In the genomic region with DNA sequence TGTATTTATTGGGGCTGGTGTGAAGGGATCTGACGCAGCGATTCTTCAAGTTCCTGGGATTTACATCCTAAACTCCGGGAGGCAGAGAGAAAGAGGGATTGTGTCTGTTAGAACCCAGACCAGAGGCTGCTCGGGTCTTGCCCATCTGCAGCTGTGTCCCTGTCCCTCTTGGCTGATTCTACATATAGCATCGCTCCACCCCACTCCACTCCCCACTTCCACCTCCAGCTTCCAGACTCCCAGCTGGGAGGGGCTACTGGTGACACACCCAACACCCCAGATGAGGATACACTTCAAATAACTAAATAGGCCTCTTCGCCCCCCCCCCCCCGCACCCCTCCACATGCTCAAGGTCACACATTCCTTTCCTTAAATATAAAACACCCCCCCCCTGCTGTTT, we compare ENCODE assay signal across 21 mouse cellular contexts.
DNase-seq lines count a peak whose midpoint lies in the region; ATAC-seq and TF ChIP-seq lines count a peak whose summit lies in the region.
"Had no signal": no experiment of that assay in that cellular context is flagged by ENCODE, and none has a peak within 500 bp of the region (broad histone marks: within the 10 kb centered on the region; RNA-seq: fewer than 3 reads in every experiment).

No protein-coding gene starts in this region.

- H3K4me2 ChIP-seq in heart, embryonic 11.5 days, result no peak overlapping the region
- H3K4me2 ChIP-seq in heart, embryonic 12.5 days, result no peak overlapping the region
- H3K4me2 ChIP-seq in heart, postnatal 0 days (ENCODE audit: low read depth, low read length), result no peak overlapping the region
- peak overlapping the region; percentile 6; the same call in 1 of the 2 replicates for H3K4me2 ChIP-seq in limb, embryonic 12.5 days
- H3K4me2 ChIP-seq in hindbrain, embryonic 11.5 days (replicated peaks; ENCODE audit: low read depth, low read length), result no peak overlapping the region
- H3K4me2 ChIP-seq: forebrain, embryonic 12.5 days; hindbrain, embryonic 12.5 days had no signal

- 0 out of 2 replicates have a peak, but pooled peaks have one; percentile 35 for ATAC-seq in heart, embryonic 11.5 days (replicated peaks; ENCODE audit: insufficient number of reproducible peaks, low FRiP score, low TSS enrichment)
- ATAC-seq in heart, embryonic 12.5 days (ENCODE audit: insufficient number of reproducible peaks, low FRiP score), result no peak
- peak; percentile 39 for ATAC-seq in heart, postnatal 0 days (ENCODE audit: insufficient read depth, low read depth)
- peak; percentile 31; the same call in 1 of the 2 replicates for ATAC-seq in limb, embryonic 12.5 days (ENCODE audit: insufficient number of reproducible peaks, insufficient read depth, low FRiP score, low TSS enrichment, low read depth)
- ATAC-seq in hindbrain, embryonic 11.5 days (ENCODE audit: low FRiP score), result no peak
- ATAC-seq: forebrain, embryonic 16.5 days; hindbrain, embryonic 16.5 days; inflammation-experienced regulatory T-cells, adult 6 months; Patski had no signal

- WGBS in heart, embryonic 11.5 days (ENCODE audit: insufficient replicate concordance), result 53% methylated on average over 7 of the region's 7 CpGs
- 39% methylated on average over 7 of the region's 7 CpGs for WGBS in heart, embryonic 12.5 days
- 55% methylated on average over 7 of the region's 7 CpGs for WGBS in heart, postnatal 0 days
- 36% methylated on average over 7 of the region's 7 CpGs for WGBS in limb, embryonic 12.5 days
- WGBS in hindbrain, embryonic 11.5 days, result 67% methylated on average over 7 of the region's 7 CpGs

- TF ChIP-seq CTCF in heart, postnatal 0 days (IDR thresholded peaks at IDR 0.05; ENCODE audit: low read depth), result no peak

- H3K4me3 ChIP-seq in heart, embryonic 11.5 days (ENCODE audit: low read depth, low read length), result no peak overlapping the region
- no peak overlapping the region for H3K4me3 ChIP-seq in heart, embryonic 12.5 days
- H3K4me3 ChIP-seq in heart, postnatal 0 days (ENCODE audit: low read depth, low read length), result no peak overlapping the region
- no peak overlapping the region for H3K4me3 ChIP-seq in limb, embryonic 12.5 days (replicated peaks)
- no peak overlapping the region for H3K4me3 ChIP-seq in hindbrain, embryonic 11.5 days (ENCODE audit: low read depth, low read length)
- H3K4me3 ChIP-seq: forebrain, embryonic 12.5 days; hindbrain, embryonic 12.5 days had no signal

- H3K27ac ChIP-seq in heart, embryonic 11.5 days (ENCODE audit: low read depth, low read length), result no peak overlapping the region
- H3K27ac ChIP-seq in heart, embryonic 12.5 days (ENCODE audit: poor library complexity, severe bottlenecking), result no peak overlapping the region
- no peak overlapping the region for H3K27ac ChIP-seq in heart, postnatal 0 days (ENCODE audit: low read depth)
- H3K27ac ChIP-seq in limb, embryonic 12.5 days, result no peak overlapping the region
- H3K27ac ChIP-seq in hindbrain, embryonic 11.5 days (ENCODE audit: low read depth, low read length), result no peak overlapping the region
- H3K27ac ChIP-seq: forebrain, embryonic 12.5 days; hindbrain, embryonic 12.5 days had no signal

- DNase-seq in heart, postnatal 0 days (ENCODE audit: low spot score), result no peak
- DNase-seq in heart, postnatal 14 days, result no peak
- peak; percentile 11 for DNase-seq in ES-CJ7 (ENCODE audit: low read depth, low spot score)
- DNase-seq in right cerebral cortex, adult 2 months (ENCODE audit: low spot score in 2 of 2), result no peak
- DNase-seq in hindbrain, embryonic 11.5 days (ENCODE audit: low spot score), result no peak
- DNase-seq: adrenal gland, adult 2 months; adrenal gland, postnatal 36 days; cerebellum, adult 2 months; cerebellum, postnatal 10 days; gastrocnemius, postnatal 10 days; heart, postnatal 36 days; kidney, adult 11 months had no signal

- no peak overlapping the region for H3K9ac ChIP-seq in heart, embryonic 11.5 days (ENCODE audit: low read depth, low read length)
- no peak overlapping the region for H3K9ac ChIP-seq in heart, embryonic 12.5 days
- no peak overlapping the region for H3K9ac ChIP-seq in heart, postnatal 0 days (replicated peaks; ENCODE audit: low read depth, low read length)
- H3K9ac ChIP-seq in limb, embryonic 12.5 days (replicated peaks), result no peak overlapping the region
- no peak overlapping the region for H3K9ac ChIP-seq in hindbrain, embryonic 11.5 days (ENCODE audit: low read depth, low read length)
- H3K9ac ChIP-seq: forebrain, embryonic 12.5 days; hindbrain, embryonic 12.5 days had no signal

- no peaks in the 10 kb centered on the region for H3K36me3 ChIP-seq in heart, embryonic 11.5 days (ENCODE audit: control insufficient read depth, insufficient read depth, low read length)
- H3K36me3 ChIP-seq in heart, embryonic 12.5 days, result no peaks in the 10 kb centered on the region
- H3K36me3 ChIP-seq in heart, postnatal 0 days (replicated peaks; ENCODE audit: control insufficient read depth, insufficient read depth, low read length), result no peaks in the 10 kb centered on the region
- no peaks in the 10 kb centered on the region for H3K36me3 ChIP-seq in limb, embryonic 12.5 days
- no peaks in the 10 kb centered on the region for H3K36me3 ChIP-seq in hindbrain, embryonic 11.5 days (ENCODE audit: control insufficient read depth, insufficient read depth, low read length)
- H3K36me3 ChIP-seq: forebrain, embryonic 12.5 days; hindbrain, embryonic 12.5 days had no signal

- no peak for TF ChIP-seq EP300 in heart, postnatal 0 days (IDR thresholded peaks at IDR 0.05; ENCODE audit: low read depth)

- no peaks in the 10 kb centered on the region for H3K27me3 ChIP-seq in heart, embryonic 11.5 days (ENCODE audit: control insufficient read depth, insufficient read depth, low read length)
- no peaks in the 10 kb centered on the region for H3K27me3 ChIP-seq in heart, embryonic 12.5 days (replicated peaks)
- H3K27me3 ChIP-seq in heart, postnatal 0 days (ENCODE audit: control insufficient read depth, insufficient read depth, low read length), result no peaks in the 10 kb centered on the region
- peaks cover 6% of the 10 kb centered on the region; the same call in 1 of the 2 replicates for H3K27me3 ChIP-seq in limb, embryonic 12.5 days
- no peaks in the 10 kb centered on the region for H3K27me3 ChIP-seq in hindbrain, embryonic 11.5 days (ENCODE audit: control insufficient read depth, insufficient read depth, low read length)
- H3K27me3 ChIP-seq: hindbrain, embryonic 12.5 days; Patski had no signal

- intact Hi-C loops in heart, postnatal 14 days (cut with DNase I), result no loop called here

- H3K9me3 ChIP-seq in heart, embryonic 11.5 days (replicated peaks; ENCODE audit: control insufficient read depth, low read length), result no peaks in the 10 kb centered on the region
- H3K9me3 ChIP-seq in heart, embryonic 12.5 days (replicated peaks), result no peaks in the 10 kb centered on the region
- no peaks in the 10 kb centered on the region for H3K9me3 ChIP-seq in heart, postnatal 0 days (replicated peaks; ENCODE audit: control insufficient read depth, low read length)
- no peaks in the 10 kb centered on the region for H3K9me3 ChIP-seq in limb, embryonic 12.5 days
- H3K9me3 ChIP-seq in hindbrain, embryonic 11.5 days (ENCODE audit: control insufficient read depth, low read length), result no peaks in the 10 kb centered on the region
- H3K9me3 ChIP-seq: forebrain, embryonic 12.5 days; hindbrain, embryonic 12.5 days had no signal

- no peaks in the 10 kb centered on the region; the same call in 1 of the 2 replicates for H3K4me1 ChIP-seq in heart, embryonic 11.5 days (ENCODE audit: control insufficient read depth, insufficient read depth, low read length)
- peaks cover 17% of the 10 kb centered on the region for H3K4me1 ChIP-seq in heart, embryonic 12.5 days (replicated peaks)
- H3K4me1 ChIP-seq in heart, postnatal 0 days (ENCODE audit: control insufficient read depth, insufficient read depth), result peaks cover 5% of the 10 kb centered on the region; the same call in 1 of the 2 replicates
- H3K4me1 ChIP-seq in limb, embryonic 12.5 days (replicated peaks), result peaks cover 12% of the 10 kb centered on the region
- no peaks in the 10 kb centered on the region for H3K4me1 ChIP-seq in hindbrain, embryonic 11.5 days (replicated peaks; ENCODE audit: control insufficient read depth, insufficient read depth, low read length)
- H3K4me1 ChIP-seq: forebrain, embryonic 12.5 days had no signal

Comparison
In these comparisons a context has a peak if more than half of its experiments do, and no peak if none do; other contexts are left out.
1. ATAC-seq: peak in heart, embryonic 11.5 days (single experiment), heart, postnatal 0 days (single experiment) and limb, embryonic 12.5 days (single experiment); none in heart, embryonic 12.5 days (single experiment) and hindbrain, embryonic 11.5 days (single experiment).